Mouse (Mus musculus): Measurements from ENCODE around the gene Trnp1. TPM values are rescaled to one million over a fixed set of nuclear protein-coding genes. Genes with fewer than 3 reads are reported as not detected.

The Trnp1 gene
- total RNA-seq, 1 experiment = 0.94 TPM

GRCm38 (mm10) chr4:133479458-133480184 is 18.7 kb downstream of the Trnp1 start, which contains the start of gene Tent5b:
Gene Tent5b (plus strand): TSS chr4:133480132.
- peak within 1 kb of the TSS; percentile 72 for H3K9ac ChIP-seq (ENCODE audit: insufficient read depth, low read depth, low read length, poor library complexity, severe bottlenecking)
- peak; percentile 100 for DNase-seq (ENCODE audit: low read depth, low spot score)
- H3K4me3 ChIP-seq (ENCODE audit: insufficient read depth in 1 of 2, low read depth in 1 of 2, low read length in 2 of 2, poor library complexity in 1 of 2, severe bottlenecking in 1 of 2) = peak within 1 kb of the TSS; percentile 75 to 86
- no peaks in the 10 kb centered on the region for H3K36me3 ChIP-seq (ENCODE audit: control insufficient read depth, insufficient read depth, low read length, poor library complexity, severe bottlenecking)
- no peaks in the 10 kb centered on the region for H3K9me3 ChIP-seq (ENCODE audit: control insufficient read depth, insufficient read depth, low read depth, low read length)
- peaks cover 3 to 23% of the 10 kb centered on the region in 2 experiments; a peak in 2 of 4 replicates for H3K4me1 ChIP-seq (ENCODE audit: control insufficient read depth in 2 of 2, insufficient read depth in 2 of 2, low read length in 2 of 2, poor library complexity in 1 of 2)
- in situ Hi-C loops (cut with MboI; ENCODE audit: low sequenced_read_pairs in 2 of 2, unreplicated experiment in 2 of 2) = no loop called here
- TF ChIP-seq CHD2 (IDR thresholded peaks at IDR 0.05; ENCODE audit: low read depth, low read length) = peak; percentile 21; the same call in 1 of the 2 replicates
- no peak for TF ChIP-seq ZC3H11A (IDR thresholded peaks at IDR 0.05; ENCODE audit: borderline replicate concordance, low read depth, low read length)
- TF ChIP-seq MAFK (IDR thresholded peaks at IDR 0.05; ENCODE audit: insufficient read depth, low read depth, low read length) = no peak
- TF ChIP-seq HCFC1 (IDR thresholded peaks at IDR 0.05; ENCODE audit: borderline replicate concordance, insufficient read depth, low read length) = 0 out of 2 replicates have a peak, but pooled peaks have one; percentile 40
- TF ChIP-seq ZNF384 (IDR thresholded peaks at IDR 0.05; ENCODE audit: low read depth, low read length) = 0 out of 2 replicates have a peak, but pooled peaks have one; percentile 13
- H3K27ac ChIP-seq (ENCODE audit: insufficient read depth, low read depth, low read length, poor library complexity, severe bottlenecking) = no peak within 1 kb of the TSS

GRCm38 (mm10) chr4:133473833-133474232 is 24.5 kb downstream of the Trnp1 start:
- no peaks in the 10 kb centered on the region for H3K9me3 ChIP-seq (ENCODE audit: control insufficient read depth, insufficient read depth, low read depth, low read length)
- H3K36me3 ChIP-seq (ENCODE audit: control insufficient read depth, insufficient read depth, low read length, poor library complexity, severe bottlenecking) = no peaks in the 10 kb centered on the region
- no peak for DNase-seq (ENCODE audit: low read depth, low spot score)
- TF ChIP-seq ZNF384 (IDR thresholded peaks at IDR 0.05; ENCODE audit: low read depth, low read length) = no peak
- TF ChIP-seq MAFK (IDR thresholded peaks at IDR 0.05; ENCODE audit: insufficient read depth, low read depth, low read length) = no peak
- no peak for TF ChIP-seq CHD2 (IDR thresholded peaks at IDR 0.05; ENCODE audit: low read depth, low read length)
- no peak for TF ChIP-seq ZC3H11A (IDR thresholded peaks at IDR 0.05; ENCODE audit: borderline replicate concordance, low read depth, low read length)
- no peak for TF ChIP-seq HCFC1 (IDR thresholded peaks at IDR 0.05; ENCODE audit: borderline replicate concordance, insufficient read depth, low read length)
- 0 out of 4 replicates have a peak, but pooled peaks cover 0 to 2% of the 10 kb centered on the region in 2 experiments for H3K4me1 ChIP-seq (ENCODE audit: control insufficient read depth in 2 of 2, insufficient read depth in 2 of 2, low read length in 2 of 2, poor library complexity in 1 of 2)
- in situ Hi-C loops (cut with MboI; ENCODE audit: low sequenced_read_pairs in 2 of 2, unreplicated experiment in 2 of 2) = no loop called here
- no peak overlapping the region for H3K4me3 ChIP-seq (ENCODE audit: insufficient read depth in 1 of 2, low read depth in 1 of 2, low read length in 2 of 2, poor library complexity in 1 of 2, severe bottlenecking in 1 of 2)
- no peak overlapping the region for H3K27ac ChIP-seq (ENCODE audit: insufficient read depth, low read depth, low read length, poor library complexity, severe bottlenecking)
- H3K9ac ChIP-seq (ENCODE audit: insufficient read depth, low read depth, low read length, poor library complexity, severe bottlenecking) = no peak overlapping the region

- H3K9me3 ChIP-seq (ENCODE audit: control insufficient read depth, insufficient read depth, low read depth, low read length) = no peaks in the 10 kb centered on the region
- TF ChIP-seq MAFK (IDR thresholded peaks at IDR 0.05; ENCODE audit: insufficient read depth, low read depth, low read length) (0 out of 2 replicates have a peak, but pooled peaks have one; percentile 12), ZC3H11A (IDR thresholded peaks at IDR 0.05; ENCODE audit: borderline replicate concordance, low read depth, low read length) (no peak), ZNF384 (IDR thresholded peaks at IDR 0.05; ENCODE audit: low read depth, low read length) (peak; percentile 94), CHD2 (IDR thresholded peaks at IDR 0.05; ENCODE audit: low read depth, low read length) (no peak), HCFC1 (IDR thresholded peaks at IDR 0.05; ENCODE audit: borderline replicate concordance, insufficient read depth, low read length) (no peak)
- H3K36me3 ChIP-seq (ENCODE audit: control insufficient read depth, insufficient read depth, low read length, poor library complexity, severe bottlenecking) = no peaks in the 10 kb centered on the region
- no peak for DNase-seq (ENCODE audit: low read depth, low spot score)
- H3K4me1 ChIP-seq (ENCODE audit: control insufficient read depth in 2 of 2, insufficient read depth in 2 of 2, low read length in 2 of 2, poor library complexity in 1 of 2) = 0 out of 4 replicates have a peak, but pooled peaks cover 0 to 2% of the 10 kb centered on the region in 2 experiments
- H3K27ac ChIP-seq (ENCODE audit: insufficient read depth, low read depth, low read length, poor library complexity, severe bottlenecking) = no peak overlapping the region
- no peak overlapping the region for H3K4me3 ChIP-seq (ENCODE audit: insufficient read depth in 1 of 2, low read depth in 1 of 2, low read length in 2 of 2, poor library complexity in 1 of 2, severe bottlenecking in 1 of 2)
- in situ Hi-C loops (cut with MboI; ENCODE audit: low sequenced_read_pairs in 2 of 2, unreplicated experiment in 2 of 2) = no loop called here
- no peak overlapping the region for H3K9ac ChIP-seq (ENCODE audit: insufficient read depth, low read depth, low read length, poor library complexity, severe bottlenecking)
Observed at GRCm38 (mm10) chr4:133471135-133471821, 27.1 kb downstream of the Trnp1 start.

GRCm38 (mm10) chr4:133469122-133469521 is 29.2 kb downstream of the Trnp1 start:
- H3K27ac ChIP-seq (ENCODE audit: insufficient read depth, low read depth, low read length, poor library complexity, severe bottlenecking) = no peak overlapping the region
- no peak overlapping the region for H3K9ac ChIP-seq (ENCODE audit: insufficient read depth, low read depth, low read length, poor library complexity, severe bottlenecking)
- no peak for DNase-seq (ENCODE audit: low read depth, low spot score)
- TF ChIP-seq MAFK (IDR thresholded peaks at IDR 0.05; ENCODE audit: insufficient read depth, low read depth, low read length) (0 out of 2 replicates have a peak, but pooled peaks have one; percentile 20), CHD2 (IDR thresholded peaks at IDR 0.05; ENCODE audit: low read depth, low read length) (no peak)
- H3K4me1 ChIP-seq (ENCODE audit: control insufficient read depth in 2 of 2, insufficient read depth in 2 of 2, low read length in 2 of 2, poor library complexity in 1 of 2) = peaks cover 2 to 3% of the 10 kb centered on the region in 2 experiments; a peak in 1 of 4 replicates
- in situ Hi-C loops (cut with MboI; ENCODE audit: low sequenced_read_pairs in 2 of 2, unreplicated experiment in 2 of 2) = no loop called here
- H3K9me3 ChIP-seq (ENCODE audit: control insufficient read depth, insufficient read depth, low read depth, low read length) = no peaks in the 10 kb centered on the region
- peak overlapping the region; percentile 30 to 84; a peak in 3 of 4 replicates for H3K4me3 ChIP-seq (ENCODE audit: insufficient read depth in 1 of 2, low read depth in 1 of 2, low read length in 2 of 2, poor library complexity in 1 of 2, severe bottlenecking in 1 of 2)
- no peaks in the 10 kb centered on the region for H3K36me3 ChIP-seq (ENCODE audit: control insufficient read depth, insufficient read depth, low read length, poor library complexity, severe bottlenecking)
